Mouse (Mus musculus) CH12.LX (cell line): ENCODE data around the gene Tmem100.

Experiments
- JUN ChIP-seq: IDR thresholded peaks from 2 replicates; pipeline ENCODE4 v1.6.1; 2011; ENCODE audit warnings: low read depth, mild to moderate bottlenecking, low read length, improper control_type of control experiment, moderate library complexity; ENCODE audit not compliant: insufficient read depth
- RCOR1 ChIP-seq: conservative IDR thresholded peaks from 2 replicates; pipeline ENCODE4 v1.6.1; 2012; ENCODE audit warnings: low read depth, mild to moderate bottlenecking, inconsistent platforms, low read length, improper control_type of control experiment

GRCm38 (mm10) chr11:90002987-90003348 is 27.2 kb upstream of the Tmem100 start:
- no peak for TF ChIP-seq JUN
- TF ChIP-seq RCOR1: no peak
